Mouse (Mus musculus) embryonic facial prominence, embryonic 12.5 days (tissue): ENCODE results near the gene Gm4513. TPM values are rescaled to one million over a fixed set of nuclear protein-coding genes. Genes with fewer than 3 reads are reported as not detected.
"Not testable (repeated sequence)": the region's sequence is repeated elsewhere in the genome, so short reads cannot be mapped to it uniquely, and the experiment has no call there.

Source experiments
- ATAC-seq: fragments of 200-750 bp; cut with Nextera tagmentation; 2 replicates; pipeline ENCODE4 v1.8.0; 2017; ENCODE audit not compliant: insufficient number of reproducible peaks, insufficient read depth, low FRiP score, low TSS enrichment
- H3K27ac ChIP-seq: fragments of 300-500 bp; sonication (generic); 2 replicates; pipeline ENCODE4 v1.5.1; 2016; ENCODE audit warnings: mild to moderate bottlenecking
- H3K27me3 ChIP-seq: fragments of 300-500 bp; sonication (generic); 2 replicates; pipeline ENCODE4 v1.6.1; 2016; ENCODE audit warnings: mild to moderate bottlenecking, moderate library complexity
- H3K36me3 ChIP-seq: fragments of 300-500 bp; sonication (generic); 2 replicates; pipeline ENCODE4 v1.6.1; 2016; ENCODE audit warnings: mild to moderate bottlenecking
- H3K4me1 ChIP-seq: fragments of 300-500 bp; sonication (generic); 2 replicates; pipeline ENCODE4 v1.6.1; 2016
- H3K4me2 ChIP-seq: fragments of 300-500 bp; sonication (generic); replicated peaks from 2 replicates; pipeline ENCODE4 v1.6.1; 2016; ENCODE audit warnings: mild to moderate bottlenecking, moderate library complexity
- H3K4me3 ChIP-seq: fragments of 300-500 bp; sonication (generic); 2 replicates; pipeline ENCODE4 v1.5.1; 2016; ENCODE audit warnings: mild to moderate bottlenecking
- H3K9ac ChIP-seq: fragments of 300-500 bp; sonication (generic); 2 replicates; pipeline ENCODE4 v1.6.1; 2016; ENCODE audit warnings: mild to moderate bottlenecking, moderate library complexity
- H3K9me3 ChIP-seq: fragments of 300-500 bp; sonication (generic); 2 replicates; pipeline ENCODE4 v1.6.1; 2016; ENCODE audit warnings: mild to moderate bottlenecking, moderate library complexity
- WGBS: fragments of 180-500 bp; shearing (Covaris S2); methylation state at CpG from one replicate; pipeline ENCODE4 v1.1.7; 2016; 5-methylcytosine and 5-hydroxymethylcytosine counted together
- polyA plus RNA-seq: library from polyadenylated mRNA; unstranded; fragments of >200 nt; fragmentation: Nextera tagmentation; extraction: Ambion mirVana; gene quantifications from 2 replicates; pipeline ENCODE4 v1.2.1, GENCODE M21; 2016

Gene Gm4513
- not detected in 2 replicates for polyA plus RNA-seq

DNA sequence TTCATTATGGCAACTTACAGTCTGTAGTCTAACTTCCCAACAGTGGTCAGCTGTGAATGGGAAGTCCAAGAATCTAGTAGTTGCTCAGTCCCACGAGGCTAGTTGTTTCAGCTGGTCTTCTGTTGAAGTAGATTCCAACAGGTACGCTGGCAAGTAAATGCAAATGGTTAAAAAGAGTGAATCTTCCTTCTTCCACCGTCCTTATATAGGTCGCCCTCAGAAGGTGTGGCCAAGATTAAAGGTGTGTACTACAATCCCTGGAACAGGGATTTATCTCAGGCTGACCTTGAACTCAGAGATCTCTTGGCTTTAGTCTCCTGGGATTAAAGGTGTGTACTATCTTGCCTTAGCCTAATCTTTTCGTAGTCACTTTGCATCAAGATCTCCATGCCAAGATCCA, at the start of gene Gm4513:
Gm4513 (minus strand) TSS at position 101 of the 400 bp plus-strand sequence.
- WGBS: 85% methylated on average over 3 of the region's 5 CpGs
- H3K4me3 ChIP-seq, H3K27ac ChIP-seq, H3K4me2 ChIP-seq, H3K4me1 ChIP-seq, H3K9me3 ChIP-seq, ATAC-seq, H3K27me3 ChIP-seq, H3K36me3 ChIP-seq, H3K9ac ChIP-seq: not testable (repeated sequence)

GRCm38 (mm10) chr7:20576141-20576540, 22.7 kb downstream of the Gm4513 start, which contains the start of gene Gm4141:
Gm4141 (minus strand) TSS chr7:20576241.
- not testable (repeated sequence) for H3K27ac ChIP-seq, H3K9me3 ChIP-seq, H3K9ac ChIP-seq, ATAC-seq, H3K4me2 ChIP-seq, H3K4me3 ChIP-seq, H3K4me1 ChIP-seq, H3K36me3 ChIP-seq, H3K27me3 ChIP-seq
- no CpG with 5 or more reads among the region's 3 CpGs for WGBS

- not testable (repeated sequence) for H3K27me3 ChIP-seq, ATAC-seq, H3K4me1 ChIP-seq, H3K4me2 ChIP-seq, H3K9me3 ChIP-seq, H3K27ac ChIP-seq, H3K9ac ChIP-seq, H3K36me3 ChIP-seq, H3K4me3 ChIP-seq
- no CpG with 5 or more reads among the region's 1 CpGs for WGBS
These were observed 53.2 kb downstream of the Gm4513 start, which contains the start of gene Gm5726 for GRCm38 (mm10) chr7:20545657-20546056. Gm5726 (minus strand) TSS chr7:20545757.

Other genes with a start within 250 kb of the Gm4513 start
- not detected in 2 replicates for gene Gm5728, start 223.6 kb downstream of the Gm4513 start, polyA plus RNA-seq
- not detected in 2 replicates for gene Vmn1r100, start 181.1 kb downstream of the Gm4513 start, polyA plus RNA-seq
- not detected in 2 replicates for gene Vmn1r101, start 156.4 kb downstream of the Gm4513 start, polyA plus RNA-seq
- gene Gm10670, start 124.1 kb downstream of the Gm4513 start, polyA plus RNA-seq: not detected in 2 replicates
- gene Vmn1r103, start 88.5 kb downstream of the Gm4513 start, polyA plus RNA-seq: not detected in 2 replicates
- gene Vmn1r104, start 65.2 kb downstream of the Gm4513 start, polyA plus RNA-seq: not detected in 2 replicates
- gene Gm5726, start 53.3 kb downstream of the Gm4513 start, polyA plus RNA-seq: not detected in 2 replicates
- not detected in 2 replicates for gene Gm4141, start 22.8 kb downstream of the Gm4513 start, polyA plus RNA-seq
- not detected in 2 replicates for gene Vmn1r107, start 69.9 kb upstream of the Gm4513 start, polyA plus RNA-seq
- gene Vmn1r111, start 104.2 kb upstream of the Gm4513 start, polyA plus RNA-seq: not detected in 2 replicates
- gene Gm10668, start 131.6 kb upstream of the Gm4513 start, polyA plus RNA-seq: not detected in 2 replicates
- gene Vmn1r112, start 172.2 kb upstream of the Gm4513 start, polyA plus RNA-seq: not detected in 2 replicates
- gene Vmn1r113, start 188.3 kb upstream of the Gm4513 start, polyA plus RNA-seq: not detected in 2 replicates
- not detected in 2 replicates for gene Vmn1r114, start 213.2 kb upstream of the Gm4513 start, polyA plus RNA-seq
- not detected in 2 replicates for gene Vmn1r115, start 246.0 kb upstream of the Gm4513 start, polyA plus RNA-seq